Mouse (Mus musculus) layer of hippocampus, adult 8-10 months (tissue): ENCODE measurements around the gene Kcnk5. TPM values are rescaled to one million over a fixed set of nuclear protein-coding genes. Genes with fewer than 3 reads are reported as not detected.

Source experiments
- DNase-seq, 2 experiments: peaks; one replicate each; pipeline ENCODE4 v3.0.0; 2022; ENCODE audit warnings: low spot score in 2 of 2
- total RNA-seq, 4 experiments: library from RNA; stranded (reverse); gene quantifications; 2 replicates each; pipeline ENCODE4 v1.2.4; 2022

Gene Kcnk5
- total RNA-seq, 4 experiments from 2014 or later = 0.33 to 0.71 (median 0.48) TPM

GRCm38 (mm10) chr14:20202655-20203181 is 21.1 kb upstream of the Kcnk5 start:
- DNase-seq = no peak

- DNase-seq = no peak
Observed at GRCm38 (mm10) chr14:20201066-20201683, 19.6 kb upstream of the Kcnk5 start.

- no peak for DNase-seq
Observed at GRCm38 (mm10) chr14:20193103-20193715, 11.6 kb upstream of the Kcnk5 start.

GRCm38 (mm10) chr14:20191136-20191735 is 9.6 kb upstream of the Kcnk5 start:
- no peak for DNase-seq

- no peak for DNase-seq
Observed at GRCm38 (mm10) chr14:20189751-20190150, 8.1 kb upstream of the Kcnk5 start.

GRCm38 (mm10) chr14:20185426-20185825 is 3.8 kb upstream of the Kcnk5 start:
- DNase-seq = no peak

GRCm38 (mm10) chr14:20183701-20184100 is 2.1 kb upstream of the Kcnk5 start:
- no peak for DNase-seq

- no peak for DNase-seq
Observed at GRCm38 (mm10) chr14:20182596-20182995, 987 bp upstream of the Kcnk5 start.

GRCm38 (mm10) chr14:20180751-20181162 is 852 bp downstream of the Kcnk5 start:
- no peak for DNase-seq

- DNase-seq = no peak
Observed at GRCm38 (mm10) chr14:20180304-20180703, 1.3 kb downstream of the Kcnk5 start.

GRCm38 (mm10) chr14:20179731-20180280 is 1.8 kb downstream of the Kcnk5 start:
- DNase-seq = no peak

- no peak for DNase-seq
Observed at GRCm38 (mm10) chr14:20179080-20179479, 2.5 kb downstream of the Kcnk5 start.

- no peak for DNase-seq
Observed at GRCm38 (mm10) chr14:20178593-20178992, 3.0 kb downstream of the Kcnk5 start.

- no peak for DNase-seq
Observed at GRCm38 (mm10) chr14:20177494-20178123, 4.0 kb downstream of the Kcnk5 start.

GRCm38 (mm10) chr14:20175705-20176104 is 5.9 kb downstream of the Kcnk5 start:
- DNase-seq = no peak

GRCm38 (mm10) chr14:20175114-20175513 is 6.5 kb downstream of the Kcnk5 start:
- DNase-seq = no peak

GRCm38 (mm10) chr14:20174696-20175095 is 6.9 kb downstream of the Kcnk5 start:
- DNase-seq = no peak

GRCm38 (mm10) chr14:20173873-20174490 is 7.6 kb downstream of the Kcnk5 start:
- no peak for DNase-seq

- DNase-seq = no peak
Observed at GRCm38 (mm10) chr14:20172924-20173323, 8.7 kb downstream of the Kcnk5 start.

- DNase-seq = no peak
Observed at GRCm38 (mm10) chr14:20172509-20172908, 9.1 kb downstream of the Kcnk5 start.

GRCm38 (mm10) chr14:20171840-20172239 is 9.8 kb downstream of the Kcnk5 start:
- no peak for DNase-seq
